Mouse (Mus musculus) lung, adult 2 months (tissue): ENCODE results near the gene Camk2g.

Experiments used
- CTCF ChIP-seq: fragments of 200-500 bp; IDR thresholded peaks from 2 replicates; pipeline ENCODE4 v1.5.1; 2011; ENCODE audit warnings: mild to moderate bottlenecking, low read length, control low read depth; ENCODE audit not compliant: insufficient read depth
- POLR2A ChIP-seq: fragments of 200-500 bp; IDR thresholded peaks from 2 replicates; pipeline ENCODE4 v1.6.1; 2011; ENCODE audit warnings: low read depth, mild to moderate bottlenecking, control low read depth, low read length, borderline replicate concordance; ENCODE audit errors: extremely low read depth

- TF ChIP-seq CTCF = no peak
- TF ChIP-seq POLR2A = no peak
Measured at GRCm38 (mm10) chr14:20695761-20696520, 97.9 kb downstream of the Camk2g start.
